Mouse (Mus musculus) adrenal gland, postnatal 36 days (tissue): ENCODE measurements around the gene Pdcd10. TPM values are rescaled to one million over a fixed set of nuclear protein-coding genes. Genes with fewer than 3 reads are reported as not detected.

Experiments used
- DNase-seq, 2 experiments: peaks; one replicate each; pipeline ENCODE4 v3.0.0; 2021; ENCODE audit warnings: mixed read lengths in 1 of 2
- total RNA-seq, 2 experiments: library from RNA; stranded (reverse); gene quantifications; 2 replicates each; pipeline ENCODE4 v1.2.3; 2021

Pdcd10 gene
- total RNA-seq, 2 experiments from 2014 or later, result 65.9 to 71.5 TPM

- DNase-seq, result no peak
Measured at GRCm38 (mm10) chr3:75474657-75475056, 82.0 kb downstream of the Pdcd10 start.

GRCm38 (mm10) chr3:75468154-75468553, 88.5 kb downstream of the Pdcd10 start:
- no peak for DNase-seq

Other genes with a start within 250 kb of the Pdcd10 start
- not detected for gene Wdr49, start 74.7 kb downstream of the Pdcd10 start, total RNA-seq
- gene Serpini1, start 691 bp upstream of the Pdcd10 start, total RNA-seq, result 1 to 10 TPM; 2.9 to 4.3 TPM
- not detected for gene Gm29133, start 191.3 kb upstream of the Pdcd10 start, total RNA-seq